Mouse (Mus musculus): ENCODE results near the gene Grik3. TPM values are rescaled to one million over a fixed set of nuclear protein-coding genes. Genes with fewer than 3 reads are reported as not detected.

The Grik3 gene
- total and polyA plus RNA-seq, 3 experiments: under 0.01 TPM; not detected in 2

DNA sequence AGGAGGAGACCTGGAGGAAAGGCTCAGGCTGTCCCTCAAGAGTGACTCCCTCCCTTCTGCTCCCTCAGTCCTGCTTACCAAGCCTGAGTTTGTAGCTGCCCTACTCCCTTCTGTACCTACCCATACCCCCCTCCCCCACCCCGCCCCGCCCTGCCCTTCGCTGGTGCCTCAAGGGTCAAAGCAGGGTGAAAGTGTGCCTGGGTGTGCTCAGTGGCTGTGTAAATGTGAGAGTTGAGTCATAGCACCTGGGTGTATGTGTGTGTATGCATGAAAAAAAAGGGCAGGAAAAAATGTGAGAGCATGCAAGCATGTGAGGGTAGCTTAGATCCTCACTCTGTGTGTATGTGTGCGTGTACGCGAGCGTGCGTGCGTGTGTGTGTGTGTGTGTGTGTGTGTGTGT lies 49.1 kb downstream of the Grik3 start:
- H3K9me3 ChIP-seq (replicated peaks; ENCODE audit: insufficient read depth, low read length): no peaks in the 10 kb centered on the region
- no peak overlapping the region for H3K9ac ChIP-seq (ENCODE audit: control insufficient read depth, low read depth, low read length, poor library complexity, severe bottlenecking)

DNA sequence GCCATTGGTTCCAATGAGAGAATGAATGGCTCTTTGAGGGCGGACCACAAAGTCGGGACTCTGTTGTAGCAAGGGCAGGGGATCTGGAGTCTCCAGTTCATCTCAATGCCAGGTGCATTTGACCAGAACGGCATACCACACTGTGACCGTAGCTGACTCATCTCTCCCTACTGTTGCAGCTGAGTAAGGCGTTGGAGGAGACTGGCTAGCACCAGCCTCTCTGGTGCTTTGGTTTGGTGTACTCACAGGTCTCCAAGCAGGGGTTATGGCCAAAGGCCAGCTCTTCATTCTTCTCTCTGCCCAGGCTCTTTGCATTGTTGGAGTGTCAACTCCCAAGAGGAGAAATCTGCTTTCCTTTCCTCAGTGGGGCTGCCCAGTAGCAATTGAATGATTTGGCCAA lies 52.7 kb downstream of the Grik3 start:
- no peak for TF ChIP-seq CHD1 (IDR thresholded peaks at IDR 0.05; ENCODE audit: low read depth, low read length)
- TF ChIP-seq UBTF (IDR thresholded peaks at IDR 0.05; ENCODE audit: borderline replicate concordance, insufficient read depth, low read depth, low read length): no peak
- TF ChIP-seq TCF12 (IDR thresholded peaks at IDR 0.05; ENCODE audit: low read depth, low read length): no peak
- TF ChIP-seq NRF1 (IDR thresholded peaks at IDR 0.05; ENCODE audit: insufficient read depth, low read depth, low read length, poor library complexity, severe bottlenecking): no peak
- no peak for TF ChIP-seq MXI1 (IDR thresholded peaks at IDR 0.05; ENCODE audit: low read depth, low read length)
- DNase-seq (ENCODE audit: low read depth, low spot score): no peak
- no peaks in the 10 kb centered on the region; the same call in 1 of the 2 replicates for H3K9me3 ChIP-seq (replicated peaks; ENCODE audit: insufficient read depth, low read length)

More for the DNA sequence above, 49.1 kb downstream of the Grik3 start:
- no peak for TF ChIP-seq UBTF (IDR thresholded peaks at IDR 0.05; ENCODE audit: borderline replicate concordance, insufficient read depth, low read depth, low read length)
- no peak for TF ChIP-seq CHD1 (IDR thresholded peaks at IDR 0.05; ENCODE audit: low read depth, low read length)
- TF ChIP-seq MAFK (IDR thresholded peaks at IDR 0.05; ENCODE audit: borderline replicate concordance, low read depth, low read length): no peak
- TF ChIP-seq GABPA (IDR thresholded peaks at IDR 0.05; ENCODE audit: low read depth, low read length): no peak
- TF ChIP-seq MAZ (IDR thresholded peaks at IDR 0.05; ENCODE audit: low read depth, low read length): no peak
- TF ChIP-seq MAX (IDR thresholded peaks at IDR 0.05; ENCODE audit: low read length): no peak
- TF ChIP-seq ELF1 (IDR thresholded peaks at IDR 0.05; ENCODE audit: low read depth, low read length): no peak
- no peak for TF ChIP-seq ZKSCAN1 (IDR thresholded peaks at IDR 0.05; ENCODE audit: low read depth, low read length)
- no peak for TF ChIP-seq JUND (IDR thresholded peaks at IDR 0.05; ENCODE audit: low read depth, low read length)
- Histone ChIP-seq H3K27ac (ENCODE audit: control insufficient read depth, low read depth, low read length) (no peak overlapping the region), H3K79me2 (ENCODE audit: control insufficient read depth, insufficient read depth, low read length, poor library complexity) (no peaks in the 10 kb centered on the region), H3K36me3 (ENCODE audit: control insufficient read depth in 1 of 2, insufficient read depth in 2 of 2, low read length in 2 of 2) (no peaks in the 10 kb centered on the region), H3K27me3 (ENCODE audit: control insufficient read depth in 1 of 2, insufficient read depth in 2 of 2, low read length in 2 of 2) (no peaks in the 10 kb centered on the region), H3K4me3 (ENCODE audit: control insufficient read depth in 1 of 2, insufficient read depth in 1 of 2, low read depth in 2 of 2, low read length in 2 of 2) (no peak overlapping the region), H3K4me1 (ENCODE audit: control insufficient read depth in 1 of 2, insufficient read depth in 2 of 2, low read length in 2 of 2) (no peaks in the 10 kb centered on the region)
- DNase-seq (ENCODE audit: low read depth, low spot score): no peak

DNA sequence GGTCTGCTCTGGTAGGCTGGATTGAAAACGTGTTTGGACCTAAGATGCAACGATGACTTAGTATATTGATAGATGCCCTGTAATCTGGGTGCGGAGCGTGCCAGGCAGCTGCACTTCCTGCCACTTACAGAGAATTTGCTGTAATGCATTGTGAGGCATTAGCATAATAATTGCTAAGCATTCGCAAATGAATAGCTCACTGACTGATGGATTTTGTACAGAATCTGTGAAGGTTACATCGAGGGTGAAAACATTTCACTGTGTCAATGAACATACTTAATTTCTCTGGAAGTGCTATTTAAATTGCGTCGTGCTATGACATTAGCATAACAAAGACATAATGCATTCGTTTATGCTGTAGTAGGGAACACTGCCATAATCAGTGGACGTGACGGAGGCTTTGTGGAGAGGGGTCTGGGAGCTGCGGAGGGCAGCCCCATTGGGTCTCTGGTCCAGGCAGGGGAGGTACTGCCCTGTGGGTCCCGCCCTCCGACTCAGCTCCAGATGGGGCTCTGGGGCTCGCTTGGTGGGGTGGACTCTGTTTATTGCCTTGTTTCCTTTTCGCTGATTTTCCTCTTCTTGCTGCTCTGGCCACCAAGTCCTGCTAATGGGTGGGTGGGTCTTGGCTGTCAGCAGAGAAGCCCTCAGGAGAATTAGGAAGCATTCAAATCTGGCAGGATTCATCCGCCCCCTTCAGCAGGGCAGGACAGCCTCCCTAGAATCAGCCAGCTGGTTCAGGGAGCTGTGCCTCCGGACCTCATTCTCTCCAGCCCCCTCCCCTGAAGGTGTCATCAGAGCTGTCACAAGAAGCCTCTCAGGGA lies 54.7 kb downstream of the Grik3 start:
- Histone ChIP-seq H3K4me3 (ENCODE audit: control insufficient read depth in 1 of 2, insufficient read depth in 1 of 2, low read depth in 2 of 2, low read length in 2 of 2) (no peak overlapping the region), H3K36me3 (ENCODE audit: control insufficient read depth in 1 of 2, insufficient read depth in 2 of 2, low read length in 2 of 2) (no peaks in the 10 kb centered on the region), H3K79me2 (ENCODE audit: control insufficient read depth, insufficient read depth, low read length, poor library complexity) (no peaks in the 10 kb centered on the region), H3K9me3 (replicated peaks; ENCODE audit: insufficient read depth, low read length) (no peaks in the 10 kb centered on the region; the same call in 1 of the 2 replicates), H3K27me3 (ENCODE audit: control insufficient read depth in 1 of 2, insufficient read depth in 2 of 2, low read length in 2 of 2) (no peaks in the 10 kb centered on the region), H3K4me1 (ENCODE audit: control insufficient read depth in 1 of 2, insufficient read depth in 2 of 2, low read length in 2 of 2) (no peaks in the 10 kb centered on the region), H3K9ac (ENCODE audit: control insufficient read depth, low read depth, low read length, poor library complexity, severe bottlenecking) (no peak overlapping the region), H3K27ac (ENCODE audit: control insufficient read depth, low read depth, low read length) (no peak overlapping the region)
- no peak for TF ChIP-seq POLR2AphosphoS5 (IDR thresholded peaks at IDR 0.05; ENCODE audit: borderline replicate concordance, low read depth, low read length)
- TF ChIP-seq EP300 (IDR thresholded peaks at IDR 0.05; ENCODE audit: low read depth in 1 of 2, low read length in 2 of 2): no peak
- no peak for DNase-seq (ENCODE audit: low read depth, low spot score)

More for the DNA sequence above, 52.7 kb downstream of the Grik3 start:
- Histone ChIP-seq H3K4me3 (ENCODE audit: control insufficient read depth in 1 of 2, insufficient read depth in 1 of 2, low read depth in 2 of 2, low read length in 2 of 2) (no peak overlapping the region), H3K79me2 (ENCODE audit: control insufficient read depth, insufficient read depth, low read length, poor library complexity) (no peaks in the 10 kb centered on the region), H3K4me1 (ENCODE audit: control insufficient read depth in 1 of 2, insufficient read depth in 2 of 2, low read length in 2 of 2) (no peaks in the 10 kb centered on the region), H3K27me3 (ENCODE audit: control insufficient read depth in 1 of 2, insufficient read depth in 2 of 2, low read length in 2 of 2) (no peaks in the 10 kb centered on the region), H3K36me3 (ENCODE audit: control insufficient read depth in 1 of 2, insufficient read depth in 2 of 2, low read length in 2 of 2) (no peaks in the 10 kb centered on the region), H3K9ac (ENCODE audit: control insufficient read depth, low read depth, low read length, poor library complexity, severe bottlenecking) (no peak overlapping the region), H3K27ac (ENCODE audit: control insufficient read depth, low read depth, low read length) (no peak overlapping the region)

Data from MEL (cell line).